Mouse (Mus musculus) liver, postnatal 0 days (tissue): Measurements from ENCODE around the gene Pacsin1. TPM values are rescaled to one million over a fixed set of nuclear protein-coding genes. Genes with fewer than 3 reads are reported as not detected.

Experiments used
- ATAC-seq: fragments of 200-750 bp; cut with Nextera tagmentation; 2 replicates; pipeline ENCODE4 v1.8.0; 2017; ENCODE audit warnings: mild to moderate bottlenecking, moderate library complexity
- DNase-seq: peaks from one replicate; pipeline ENCODE4 v3.0.0-alpha.2; 2016
- H3K27ac ChIP-seq: fragments of 300-500 bp; sonication (generic); 2 replicates; pipeline ENCODE4 v1.5.1; 2014; ENCODE audit warnings: antibody characterized with exemption, moderate library complexity, mild to moderate bottlenecking, low read depth
- H3K27me3 ChIP-seq: fragments of 300-500 bp; sonication (generic); 2 replicates; pipeline ENCODE4 v1.6.1; 2014; ENCODE audit warnings: low read length, control low read depth, mixed read lengths; ENCODE audit not compliant: insufficient read depth
- H3K36me3 ChIP-seq: fragments of 300-500 bp; sonication (generic); replicated peaks from 2 replicates; pipeline ENCODE4 v1.6.1; 2014; ENCODE audit warnings: mild to moderate bottlenecking, control low read depth, low read length, moderate library complexity, mixed read lengths; ENCODE audit not compliant: insufficient read depth
- H3K4me1 ChIP-seq: fragments of 300-500 bp; sonication (generic); 2 replicates; pipeline ENCODE4 v1.6.1; 2014; ENCODE audit warnings: antibody characterized with exemption, mild to moderate bottlenecking, control low read depth; ENCODE audit not compliant: insufficient read depth
- H3K4me2 ChIP-seq: fragments of 300-500 bp; sonication (generic); 2 replicates; pipeline ENCODE4 v1.6.1; 2014; ENCODE audit warnings: low read depth, mild to moderate bottlenecking, low read length, moderate library complexity, mixed read lengths
- H3K4me3 ChIP-seq: fragments of 300-500 bp; sonication (generic); 2 replicates; pipeline ENCODE4 v1.5.1; 2014; ENCODE audit warnings: low read depth, low read length
- H3K9ac ChIP-seq: fragments of 300-500 bp; sonication (generic); replicated peaks from 2 replicates; pipeline ENCODE4 v1.6.1; 2014; ENCODE audit warnings: mild to moderate bottlenecking, moderate library complexity
- H3K9me3 ChIP-seq: fragments of 300-500 bp; sonication (generic); 2 replicates; pipeline ENCODE4 v1.6.1; 2016; ENCODE audit warnings: mild to moderate bottlenecking, control low read depth, low read length, mixed read lengths
- CTCF ChIP-seq: sonication (generic); IDR thresholded peaks from 2 replicates; pipeline ENCODE4 v1.5.1; 2016; ENCODE audit warnings: antibody characterized with exemption, low read depth
- EP300 ChIP-seq: IDR thresholded peaks from 2 replicates; pipeline ENCODE4 v1.6.1; 2016; ENCODE audit warnings: antibody characterized with exemption, low read depth, mild to moderate bottlenecking
- WGBS: fragments of 180-500 bp; shearing (Covaris S2); extraction: QIAGEN DNeasy Blood & Tissue Kit; methylation state at CpG from one replicate; pipeline ENCODE4 v1.1.7; 2014; ENCODE audit not compliant: insufficient replicate concordance; 5-methylcytosine and 5-hydroxymethylcytosine counted together
- polyA plus RNA-seq: library from polyadenylated mRNA; unstranded; fragments of >200 nt; fragmentation: Nextera tagmentation; extraction: Ambion mirVana; gene quantifications from 2 replicates; pipeline ENCODE4 v1.2.1, GENCODE M21; 2015

The Pacsin1 gene
- polyA plus RNA-seq, 1 experiment from 2014 or later, result 0.29 TPM

GRCm38 (mm10) chr17:27702518-27702917 is 47.2 kb downstream of the Pacsin1 start:
- H3K36me3 ChIP-seq, result no peaks in the 10 kb centered on the region
- under 1% methylated on average over 33 of the region's 34 CpGs for WGBS
- H3K4me3 ChIP-seq, result no peak overlapping the region
- H3K9ac ChIP-seq, result no peak overlapping the region
- H3K27ac ChIP-seq, result no peak overlapping the region
- H3K4me2 ChIP-seq, result peak overlapping the region; percentile 59
- DNase-seq (peak; percentile 70), ATAC-seq (peak; percentile 47; the same call in 1 of the 2 replicates)
- H3K9me3 ChIP-seq, result peaks cover 5% of the 10 kb centered on the region; the same call in 1 of the 2 replicates
- peaks cover 6% of the 10 kb centered on the region; the same call in 1 of the 2 replicates for H3K27me3 ChIP-seq
- H3K4me1 ChIP-seq, result peaks cover 6% of the 10 kb centered on the region; the same call in 1 of the 2 replicates
- TF ChIP-seq EP300, result no peak
- peak; percentile 79 for TF ChIP-seq CTCF

DNA sequence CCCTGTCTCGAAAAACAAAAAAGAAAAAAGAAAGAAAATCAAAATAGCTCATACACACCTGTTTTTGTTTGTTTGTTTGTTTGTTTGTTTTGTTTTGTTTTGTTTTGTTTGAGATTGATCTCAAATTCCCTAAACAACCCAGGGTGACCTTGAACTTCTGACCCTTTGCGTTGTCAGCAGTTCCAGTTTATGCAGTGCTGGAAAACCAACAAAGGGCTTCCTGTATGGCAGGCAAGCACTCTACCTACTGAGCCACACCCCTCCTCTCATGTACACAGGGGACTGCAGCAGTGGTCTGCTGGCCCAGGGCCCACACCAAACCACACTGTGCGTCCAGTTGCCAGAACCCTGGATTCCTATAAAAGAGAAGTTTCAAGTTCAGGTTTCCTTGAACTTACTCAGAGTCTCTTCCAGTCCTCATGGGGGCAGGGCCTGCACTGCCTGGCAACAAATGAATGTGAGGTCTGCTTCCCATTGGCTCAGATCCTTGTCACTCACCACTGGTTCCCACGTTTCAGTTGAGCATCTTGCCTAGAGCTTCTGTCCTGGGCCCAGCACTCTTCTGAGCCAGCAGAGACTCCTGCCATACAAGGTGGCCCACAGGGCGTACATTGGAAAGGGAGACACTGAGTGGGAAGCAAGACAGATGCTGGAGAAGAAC is 48.8 kb downstream of the Pacsin1 start:
- Histone ChIP-seq H3K27me3 (peaks cover 6% of the 10 kb centered on the region; the same call in 1 of the 2 replicates), H3K4me3 (no peak overlapping the region), H3K9ac (no peak overlapping the region), H3K27ac (no peak overlapping the region), H3K4me2 (no peak overlapping the region), H3K4me1 (peaks cover 12% of the 10 kb centered on the region; the same call in 1 of the 2 replicates), H3K9me3 (peaks cover 5% of the 10 kb centered on the region; the same call in 1 of the 2 replicates), H3K36me3 (no peaks in the 10 kb centered on the region)
- DNase-seq (no peak), ATAC-seq (no peak)
- TF ChIP-seq EP300 (no peak), CTCF (no peak)
- 53% methylated on average over 5 of the region's 5 CpGs for WGBS

GRCm38 (mm10) chr17:27705661-27706060 is 50.4 kb downstream of the Pacsin1 start:
- H3K36me3 ChIP-seq, result no peaks in the 10 kb centered on the region
- no peak overlapping the region for H3K4me2 ChIP-seq
- no peaks in the 10 kb centered on the region for H3K9me3 ChIP-seq
- no peak overlapping the region for H3K4me3 ChIP-seq
- no peak for TF ChIP-seq CTCF
- TF ChIP-seq EP300, result no peak
- H3K27ac ChIP-seq, result no peak overlapping the region
- WGBS, result 48% methylated on average over 10 of the region's 10 CpGs
- peaks cover 12% of the 10 kb centered on the region; the same call in 1 of the 2 replicates for H3K4me1 ChIP-seq
- no peak for ATAC-seq
- H3K9ac ChIP-seq, result no peak overlapping the region
- peaks cover 6% of the 10 kb centered on the region; the same call in 1 of the 2 replicates for H3K27me3 ChIP-seq
- no peak for DNase-seq

DNA sequence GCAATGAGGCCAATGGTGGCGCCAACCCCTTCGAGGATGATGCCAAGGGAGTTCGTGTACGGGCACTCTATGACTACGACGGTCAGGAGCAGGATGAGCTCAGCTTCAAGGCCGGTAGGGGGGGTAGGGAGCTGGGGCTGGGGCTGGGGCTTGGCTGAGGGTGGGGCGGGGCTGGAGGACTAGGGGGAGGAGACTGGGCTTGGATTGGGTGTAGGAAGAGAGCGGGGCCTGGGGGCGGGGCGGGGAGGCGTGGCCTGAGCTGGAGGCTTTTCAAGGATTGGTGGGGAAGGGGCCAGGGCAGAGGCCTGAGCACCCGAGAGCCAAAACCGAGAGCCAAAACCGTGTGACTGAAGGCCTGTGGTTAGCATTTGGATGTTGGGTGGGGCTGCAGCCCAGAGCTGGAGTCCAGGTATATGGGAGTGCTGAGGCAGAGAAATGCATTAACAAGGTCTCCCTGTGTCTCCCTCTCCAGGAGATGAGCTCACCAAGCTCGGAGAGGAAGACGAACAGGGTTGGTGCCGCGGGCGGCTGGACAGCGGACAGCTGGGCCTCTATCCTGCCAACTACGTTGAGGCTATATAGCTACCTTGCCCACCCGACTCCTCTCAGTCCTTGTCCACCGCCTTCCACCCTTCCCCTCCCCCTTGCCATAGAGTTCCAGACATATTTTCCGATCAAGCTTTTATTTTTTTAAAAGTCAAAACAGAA is 52.8 kb downstream of the Pacsin1 start:
- Histone ChIP-seq H3K27ac (no peak overlapping the region), H3K9ac (no peak overlapping the region), H3K27me3 (peaks cover 6% of the 10 kb centered on the region; the same call in 1 of the 2 replicates)

GRCm38 (mm10) chr17:27709650-27710049 is 54.3 kb downstream of the Pacsin1 start:
- Histone ChIP-seq H3K36me3 (no peaks in the 10 kb centered on the region), H3K9me3 (no peaks in the 10 kb centered on the region), H3K4me1 (peaks cover 6% of the 10 kb centered on the region; the same call in 1 of the 2 replicates), H3K4me3 (no peak overlapping the region), H3K4me2 (no peak overlapping the region), H3K27me3 (peaks cover 9% of the 10 kb centered on the region; the same call in 1 of the 2 replicates), H3K9ac (no peak overlapping the region), H3K27ac (no peak overlapping the region)
- 63% methylated on average over 5 of the region's 5 CpGs for WGBS
- TF ChIP-seq EP300 (no peak), CTCF (no peak)
- DNase-seq (no peak), ATAC-seq (no peak)

More for the DNA sequence above, 52.8 kb downstream of the Pacsin1 start:
- peak overlapping the region; percentile 62 for H3K4me2 ChIP-seq
- no peaks in the 10 kb centered on the region for H3K9me3 ChIP-seq
- 4% methylated on average over 23 of the region's 25 CpGs for WGBS
- TF ChIP-seq CTCF, result peak; percentile 37
- no peak for TF ChIP-seq EP300
- peak overlapping the region; percentile 8; the same call in 1 of the 2 replicates for H3K4me3 ChIP-seq
- DNase-seq (peak; percentile 88), ATAC-seq (peak; percentile 88)
- H3K36me3 ChIP-seq, result no peaks in the 10 kb centered on the region
- peaks cover 6% of the 10 kb centered on the region; the same call in 1 of the 2 replicates for H3K4me1 ChIP-seq

DNA sequence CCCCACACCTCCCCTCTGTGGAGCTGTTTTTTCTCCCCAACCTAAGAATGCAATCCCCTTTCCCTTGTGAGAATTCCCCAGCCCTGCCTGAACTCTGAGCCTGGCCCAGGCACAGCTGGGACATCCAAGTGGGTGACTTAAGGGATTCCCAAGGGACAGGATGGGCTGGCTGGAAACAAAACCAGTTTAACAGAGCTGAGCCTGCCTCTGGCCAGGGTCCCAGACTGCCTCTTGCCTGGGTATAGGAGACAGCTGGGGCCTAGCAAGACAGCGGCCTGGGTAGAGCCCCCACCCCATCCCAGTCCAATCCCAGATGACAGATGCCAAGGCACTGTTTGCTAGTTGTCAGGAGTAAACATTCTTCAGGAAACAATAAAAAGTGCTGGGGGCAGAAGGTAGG is 57.5 kb downstream of the Pacsin1 start:
- DNase-seq, result no peak
- peaks cover 2% of the 10 kb centered on the region; the same call in 1 of the 2 replicates for H3K27me3 ChIP-seq
- no peaks in the 10 kb centered on the region for H3K9me3 ChIP-seq
- H3K4me3 ChIP-seq, result no peak overlapping the region
- H3K4me1 ChIP-seq, result peaks cover 11% of the 10 kb centered on the region
- H3K36me3 ChIP-seq, result no peaks in the 10 kb centered on the region
- TF ChIP-seq CTCF, result no peak
- no peak for TF ChIP-seq EP300
- H3K4me2 ChIP-seq, result no peak overlapping the region
- H3K9ac ChIP-seq, result no peak overlapping the region
- H3K27ac ChIP-seq, result no peak overlapping the region
- 79% methylated on average over 1 of the region's 1 CpGs for WGBS
- no peak for ATAC-seq
